Mouse (Mus musculus) splenic B cell, adult 2 months (primary cell): ENCODE measurements around the gene Ppm1g.
"Not testable (repeated sequence)": the region's sequence is repeated elsewhere in the genome, so short reads cannot be mapped to it uniquely, and the experiment has no call there.

Source experiments
- DNase-seq: peaks from one replicate; pipeline ENCODE4 v3.0.0-alpha.2; 2011; ENCODE audit warnings: low read depth, low spot score
- H3K27me3 ChIP-seq: 2 replicates; pipeline ENCODE4 v1.6.1; 2012; ENCODE audit warnings: mild to moderate bottlenecking, low read length, moderate library complexity, mixed read lengths; ENCODE audit not compliant: control insufficient read depth, poor library complexity, insufficient read depth, severe bottlenecking
- H3K36me3 ChIP-seq: 2 replicates; pipeline ENCODE4 v1.6.1; 2012; ENCODE audit warnings: mild to moderate bottlenecking, low read length, moderate library complexity, mixed read lengths; ENCODE audit not compliant: control insufficient read depth, poor library complexity, insufficient read depth, severe bottlenecking

Gene Ppm1g

GRCm38 (mm10) chr5:31240637-31241521 is 20.4 kb upstream of the Ppm1g start, which contains the start of the genes Nrbp1 and Gm9970:
Nrbp1 (plus strand) TSS chr5:31240864.
Gm9970 (minus strand) TSS chr5:31241232.
- peaks cover 11% of the 10 kb centered on the region for H3K36me3 ChIP-seq
- peak; percentile 97 for DNase-seq
- H3K27me3 ChIP-seq, result no peaks in the 10 kb centered on the region

GRCm38 (mm10) chr5:31226641-31227040 is 6.2 kb upstream of the Ppm1g start:
- no peaks in the 10 kb centered on the region for H3K27me3 ChIP-seq
- DNase-seq, result no peak
- no peaks in the 10 kb centered on the region for H3K36me3 ChIP-seq

- Histone ChIP-seq H3K27me3 (no peaks in the 10 kb centered on the region), H3K36me3 (no peaks in the 10 kb centered on the region)
- no peak for DNase-seq
Measured at GRCm38 (mm10) chr5:31222696-31223095, 2.2 kb upstream of the Ppm1g start.

GRCm38 (mm10) chr5:31221304-31221945 is 938 bp upstream of the Ppm1g start:
- DNase-seq, result peak; percentile 49
- no peaks in the 10 kb centered on the region for H3K36me3 ChIP-seq
- H3K27me3 ChIP-seq, result no peaks in the 10 kb centered on the region

GRCm38 (mm10) chr5:31219911-31220447 is 508 bp downstream of the Ppm1g start:
- DNase-seq, result no peak

GRCm38 (mm10) chr5:31219474-31219873 is 1.0 kb downstream of the Ppm1g start:
- no peaks in the 10 kb centered on the region for H3K36me3 ChIP-seq
- no peak for DNase-seq
- no peaks in the 10 kb centered on the region for H3K27me3 ChIP-seq

More at GRCm38 (mm10) chr5:31219911-31220447, 508 bp downstream of the Ppm1g start:
- no peaks in the 10 kb centered on the region for H3K36me3 ChIP-seq
- H3K27me3 ChIP-seq, result no peaks in the 10 kb centered on the region

GRCm38 (mm10) chr5:31219070-31219469 is 1.4 kb downstream of the Ppm1g start:
- Histone ChIP-seq H3K27me3 (no peaks in the 10 kb centered on the region), H3K36me3 (no peaks in the 10 kb centered on the region)
- DNase-seq, result peak; percentile 41

- H3K36me3 ChIP-seq, result no peaks in the 10 kb centered on the region
- DNase-seq, result peak; percentile 62
- no peaks in the 10 kb centered on the region for H3K27me3 ChIP-seq
Measured at GRCm38 (mm10) chr5:31218294-31218693, 2.2 kb downstream of the Ppm1g start.

- DNase-seq, H3K27me3 ChIP-seq, H3K36me3 ChIP-seq: not testable (repeated sequence)
Measured at GRCm38 (mm10) chr5:31216554-31216953, 3.9 kb downstream of the Ppm1g start.

GRCm38 (mm10) chr5:31204421-31204820 is 16.1 kb downstream of the Ppm1g start:
- Histone ChIP-seq H3K36me3 (peaks cover 18% of the 10 kb centered on the region), H3K27me3 (no peaks in the 10 kb centered on the region)
- DNase-seq, result no peak

GRCm38 (mm10) chr5:31203866-31204265 is 16.6 kb downstream of the Ppm1g start:
- Histone ChIP-seq H3K27me3 (no peaks in the 10 kb centered on the region), H3K36me3 (peaks cover 18% of the 10 kb centered on the region)
- DNase-seq, result no peak

- no peaks in the 10 kb centered on the region for H3K27me3 ChIP-seq
- no peak for DNase-seq
- H3K36me3 ChIP-seq, result peaks cover 18% of the 10 kb centered on the region
Measured at GRCm38 (mm10) chr5:31202933-31203332, 17.6 kb downstream of the Ppm1g start.

GRCm38 (mm10) chr5:31201742-31202590 is 18.5 kb downstream of the Ppm1g start, which contains the start of gene Zfp513:
Zfp513 (minus strand) TSS chr5:31202303.
- DNase-seq, result peak; percentile 98
- Histone ChIP-seq H3K36me3 (peaks cover 14% of the 10 kb centered on the region), H3K27me3 (no peaks in the 10 kb centered on the region)

GRCm38 (mm10) chr5:31201042-31201741 is 19.3 kb downstream of the Ppm1g start:
- peak; percentile 68 for DNase-seq

More at GRCm38 (mm10) chr5:31201042-31201741, 19.3 kb downstream of the Ppm1g start:
- H3K27me3 ChIP-seq, result no peaks in the 10 kb centered on the region
- H3K36me3 ChIP-seq, result peaks cover 18% of the 10 kb centered on the region
